Mouse (Mus musculus) adrenal gland, postnatal 10 days (tissue): ENCODE results near the gene Dlst. TPM values are rescaled to one million over a fixed set of nuclear protein-coding genes. Genes with fewer than 3 reads are reported as not detected.
A peak's percentile ranks its signal among the peaks of the same experiment; 100 is the strongest.

Source experiments
- DNase-seq: peaks from one replicate; pipeline ENCODE4 v3.0.0; 2021; ENCODE audit warnings: mixed read lengths
- total RNA-seq, 2 experiments: library from RNA; stranded (reverse); gene quantifications; 2 replicates each; pipeline ENCODE4 v1.2.3; 2021

The Dlst gene
- total RNA-seq, 2 experiments from 2014 or later = 710 to 782 TPM

- peak; percentile 57 for DNase-seq
Measured at GRCm38 (mm10) chr12:85151002-85151774, 40.6 kb downstream of the Dlst start, which contains the start of gene Rps6kl1. Gene Rps6kl1, minus strand, starts transcription at chr12:85151264.

- DNase-seq = no peak
Measured at GRCm38 (mm10) chr12:85153011-85153410, 42.4 kb downstream of the Dlst start.

GRCm38 (mm10) chr12:85156324-85156723 lies 45.7 kb downstream of the Dlst start:
- no peak for DNase-seq

- DNase-seq = no peak
Measured at GRCm38 (mm10) chr12:85157797-85158460, 47.3 kb downstream of the Dlst start.

- DNase-seq = no peak
Measured at GRCm38 (mm10) chr12:85158801-85159200, 48.2 kb downstream of the Dlst start.

GRCm38 (mm10) chr12:85159592-85159991 lies 49.0 kb downstream of the Dlst start:
- no peak for DNase-seq

- DNase-seq = no peak
Measured at GRCm38 (mm10) chr12:85164996-85165395, 54.4 kb downstream of the Dlst start.

- DNase-seq = no peak
Measured at GRCm38 (mm10) chr12:85166631-85167030, 56.0 kb downstream of the Dlst start.

GRCm38 (mm10) chr12:85169117-85169858 lies 58.7 kb downstream of the Dlst start:
- peak; percentile 92 for DNase-seq

- DNase-seq = no peak
Measured at GRCm38 (mm10) chr12:85169877-85170276, 59.2 kb downstream of the Dlst start.

- DNase-seq = peak; percentile 66
Measured at GRCm38 (mm10) chr12:85170284-85170947, 59.8 kb downstream of the Dlst start.

GRCm38 (mm10) chr12:85170948-85171307 lies 60.3 kb downstream of the Dlst start:
- no peak for DNase-seq

- no peak for DNase-seq
Measured at GRCm38 (mm10) chr12:85174016-85174415, 63.4 kb downstream of the Dlst start.

- no peak for DNase-seq
Measured at GRCm38 (mm10) chr12:85175087-85175675, 64.5 kb downstream of the Dlst start.

GRCm38 (mm10) chr12:85175926-85176845 lies 65.6 kb downstream of the Dlst start:
- DNase-seq = peak; percentile 49

- DNase-seq = peak; percentile 56
Measured at GRCm38 (mm10) chr12:85176846-85177523, 66.4 kb downstream of the Dlst start.

- no peak for DNase-seq
Measured at GRCm38 (mm10) chr12:85177740-85178239, 67.2 kb downstream of the Dlst start, which contains the start of gene Pgf. Gene Pgf, minus strand, starts transcription at chr12:85177790.

- no peak for DNase-seq
Measured at GRCm38 (mm10) chr12:85178294-85178693, 67.7 kb downstream of the Dlst start.

GRCm38 (mm10) chr12:85181475-85182344 lies 71.1 kb downstream of the Dlst start:
- no peak for DNase-seq
